Mouse (Mus musculus): Measurements from ENCODE around the gene Wipf2. TPM values are rescaled to one million over a fixed set of nuclear protein-coding genes. Genes with fewer than 3 reads are reported as not detected.

Gene Wipf2
- polyA plus RNA-seq, 1 experiment from 2014 or later: 3.8 TPM

GRCm38 (mm10) chr11:98889977-98890376, 26.5 kb downstream of the Wipf2 start:
- ATAC-seq (replicated peaks; ENCODE audit: insufficient number of reproducible peaks, low FRiP score, low TSS enrichment): no peak
- H3K4me2 ChIP-seq: no peak overlapping the region
- H3K27ac ChIP-seq (ENCODE audit: low read depth, low read length): no peak overlapping the region
- no peak overlapping the region for H3K9ac ChIP-seq (ENCODE audit: low read depth, low read length)
- WGBS (ENCODE audit: insufficient replicate concordance): 84% methylated on average over 5 of the region's 5 CpGs
- H3K4me3 ChIP-seq (ENCODE audit: low read depth, low read length): no peak overlapping the region
- H3K4me1 ChIP-seq (ENCODE audit: control insufficient read depth, insufficient read depth, low read length): no peaks in the 10 kb centered on the region
- no peaks in the 10 kb centered on the region for H3K9me3 ChIP-seq (replicated peaks; ENCODE audit: control insufficient read depth, low read length)
- peaks cover 41% of the 10 kb centered on the region for H3K36me3 ChIP-seq (ENCODE audit: control insufficient read depth, insufficient read depth, low read length)
- no peaks in the 10 kb centered on the region for H3K27me3 ChIP-seq (ENCODE audit: control insufficient read depth, insufficient read depth, low read length)

- no peak overlapping the region for H3K4me3 ChIP-seq (ENCODE audit: low read depth, low read length)
- WGBS (ENCODE audit: insufficient replicate concordance): 57% methylated on average over 5 of the region's 5 CpGs
- H3K4me1 ChIP-seq (ENCODE audit: control insufficient read depth, insufficient read depth, low read length): no peaks in the 10 kb centered on the region
- H3K27me3 ChIP-seq (ENCODE audit: control insufficient read depth, insufficient read depth, low read length): no peaks in the 10 kb centered on the region
- H3K4me2 ChIP-seq: no peak overlapping the region
- no peak for ATAC-seq (replicated peaks; ENCODE audit: insufficient number of reproducible peaks, low FRiP score, low TSS enrichment)
- H3K9ac ChIP-seq (ENCODE audit: low read depth, low read length): no peak overlapping the region
- H3K9me3 ChIP-seq (replicated peaks; ENCODE audit: control insufficient read depth, low read length): no peaks in the 10 kb centered on the region
- peaks cover 37% of the 10 kb centered on the region for H3K36me3 ChIP-seq (ENCODE audit: control insufficient read depth, insufficient read depth, low read length)
- H3K27ac ChIP-seq (ENCODE audit: low read depth, low read length): no peak overlapping the region
Measured at GRCm38 (mm10) chr11:98892426-98892825, 29.0 kb downstream of the Wipf2 start.

DNA sequence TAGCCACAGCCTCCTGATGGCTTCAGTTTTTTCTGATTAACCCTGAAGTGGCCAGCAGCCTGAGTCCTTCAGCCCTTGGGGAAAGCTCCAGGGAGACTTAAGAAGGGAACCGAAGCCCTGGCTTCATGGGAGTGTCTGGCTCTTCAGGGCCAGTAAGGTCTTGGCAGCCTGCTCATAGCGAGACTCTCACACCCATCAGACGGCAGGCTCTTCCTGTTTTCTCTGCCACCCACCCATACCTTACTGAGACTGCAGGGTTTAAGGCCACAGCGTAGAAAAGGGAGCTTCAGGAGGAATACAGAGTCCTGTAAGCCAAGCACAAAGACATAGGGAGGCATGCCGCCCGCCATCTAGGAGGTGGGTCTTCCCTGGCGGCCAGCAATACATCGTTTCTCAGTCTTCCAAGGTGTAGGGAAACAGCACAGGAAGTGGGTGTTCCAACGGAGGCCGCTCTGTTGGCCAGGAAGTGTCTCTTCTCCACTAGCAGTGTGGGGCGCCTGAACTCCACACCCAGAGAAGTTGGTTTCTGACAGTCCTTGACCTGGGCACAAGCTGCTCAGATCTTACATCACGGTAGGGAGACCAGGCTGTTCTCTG, 37.2 kb downstream of the Wipf2 start:
- Histone ChIP-seq H3K36me3 (ENCODE audit: control insufficient read depth, insufficient read depth, low read length) (peaks cover 23% of the 10 kb centered on the region), H3K4me3 (ENCODE audit: low read depth, low read length) (no peak overlapping the region), H3K27me3 (ENCODE audit: control insufficient read depth, insufficient read depth, low read length) (no peaks in the 10 kb centered on the region), H3K9ac (ENCODE audit: low read depth, low read length) (no peak overlapping the region; the same call in 1 of the 2 replicates), H3K4me2 (no peak overlapping the region), H3K9me3 (replicated peaks; ENCODE audit: control insufficient read depth, low read length) (no peaks in the 10 kb centered on the region), H3K27ac (ENCODE audit: low read depth, low read length) (no peak overlapping the region), H3K4me1 (ENCODE audit: control insufficient read depth, insufficient read depth, low read length) (peaks cover 34% of the 10 kb centered on the region)
- WGBS (ENCODE audit: insufficient replicate concordance): 71% methylated on average over 12 of the region's 12 CpGs
- ATAC-seq (replicated peaks; ENCODE audit: insufficient number of reproducible peaks, low FRiP score, low TSS enrichment): no peak

- Histone ChIP-seq H3K9me3 (replicated peaks; ENCODE audit: control insufficient read depth, low read length) (no peaks in the 10 kb centered on the region), H3K4me1 (ENCODE audit: control insufficient read depth, insufficient read depth, low read length) (peaks cover 35% of the 10 kb centered on the region)
- WGBS (ENCODE audit: insufficient replicate concordance): 10% methylated on average over 10 of the region's 10 CpGs
Measured at GRCm38 (mm10) chr11:98902621-98903245, 39.3 kb downstream of the Wipf2 start.

DNA sequence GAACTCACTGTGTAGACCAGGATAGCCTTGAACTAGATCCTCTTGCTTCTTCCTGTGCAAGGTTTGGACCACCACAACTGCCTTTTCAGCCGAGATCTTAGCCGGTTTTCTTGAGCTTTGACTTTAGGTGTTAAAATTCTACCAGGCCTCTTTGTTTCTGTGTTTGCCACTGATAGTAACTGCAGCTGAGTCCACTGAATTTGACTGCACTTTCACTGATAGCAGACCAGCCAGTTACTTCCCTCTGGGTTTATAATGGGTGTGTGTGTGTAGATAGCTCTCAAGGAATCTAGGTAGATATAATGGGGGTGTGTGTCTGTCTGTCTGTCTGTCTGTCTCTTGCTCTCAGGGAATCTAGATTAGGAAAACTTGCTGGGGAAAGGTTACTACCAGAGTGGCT, 41.1 kb downstream of the Wipf2 start:
- Histone ChIP-seq H3K36me3 (ENCODE audit: control insufficient read depth, insufficient read depth, low read length) (peaks cover 13% of the 10 kb centered on the region), H3K4me1 (ENCODE audit: control insufficient read depth, insufficient read depth, low read length) (peaks cover 50% of the 10 kb centered on the region), H3K9me3 (replicated peaks; ENCODE audit: control insufficient read depth, low read length) (no peaks in the 10 kb centered on the region), H3K27me3 (ENCODE audit: control insufficient read depth, insufficient read depth, low read length) (no peaks in the 10 kb centered on the region), H3K4me2 (peak overlapping the region; percentile 25), H3K27ac (ENCODE audit: low read depth, low read length) (peak overlapping the region; percentile 90), H3K4me3 (ENCODE audit: low read depth, low read length) (no peak overlapping the region), H3K9ac (ENCODE audit: low read depth, low read length) (no peak overlapping the region)
- no peak for ATAC-seq (replicated peaks; ENCODE audit: insufficient number of reproducible peaks, low FRiP score, low TSS enrichment)
- 54% methylated on average over 2 of the region's 2 CpGs for WGBS (ENCODE audit: insufficient replicate concordance)

More at GRCm38 (mm10) chr11:98902621-98903245, 39.3 kb downstream of the Wipf2 start:
- Histone ChIP-seq H3K27me3 (ENCODE audit: control insufficient read depth, insufficient read depth, low read length) (no peaks in the 10 kb centered on the region), H3K27ac (ENCODE audit: low read depth, low read length) (peak overlapping the region; percentile 90), H3K36me3 (ENCODE audit: control insufficient read depth, insufficient read depth, low read length) (peaks cover 21% of the 10 kb centered on the region), H3K9ac (ENCODE audit: low read depth, low read length) (peak overlapping the region; percentile 52; the same call in 1 of the 2 replicates), H3K4me2 (peak overlapping the region; percentile 54), H3K4me3 (ENCODE audit: low read depth, low read length) (no peak overlapping the region)
- no peak for ATAC-seq (replicated peaks; ENCODE audit: insufficient number of reproducible peaks, low FRiP score, low TSS enrichment)

GRCm38 (mm10) chr11:98905033-98905432, 41.6 kb downstream of the Wipf2 start:
- Histone ChIP-seq H3K9ac (ENCODE audit: low read depth, low read length) (0 out of 2 replicates have a peak overlapping the region, but pooled peaks have one; percentile 43), H3K27ac (ENCODE audit: low read depth, low read length) (peak overlapping the region; percentile 90), H3K4me2 (peak overlapping the region; percentile 19), H3K4me3 (ENCODE audit: low read depth, low read length) (no peak overlapping the region), H3K36me3 (ENCODE audit: control insufficient read depth, insufficient read depth, low read length) (peaks cover 8% of the 10 kb centered on the region), H3K9me3 (replicated peaks; ENCODE audit: control insufficient read depth, low read length) (no peaks in the 10 kb centered on the region), H3K4me1 (ENCODE audit: control insufficient read depth, insufficient read depth, low read length) (peaks cover 53% of the 10 kb centered on the region), H3K27me3 (ENCODE audit: control insufficient read depth, insufficient read depth, low read length) (no peaks in the 10 kb centered on the region)
- WGBS (ENCODE audit: insufficient replicate concordance): 43% methylated on average over 7 of the region's 7 CpGs
- no peak for ATAC-seq (replicated peaks; ENCODE audit: insufficient number of reproducible peaks, low FRiP score, low TSS enrichment)

- H3K4me1 ChIP-seq (ENCODE audit: control insufficient read depth, insufficient read depth, low read length): peaks cover 54% of the 10 kb centered on the region
- H3K36me3 ChIP-seq (ENCODE audit: control insufficient read depth, insufficient read depth, low read length): peaks cover 9% of the 10 kb centered on the region
- H3K4me2 ChIP-seq: no peak overlapping the region
- no peaks in the 10 kb centered on the region for H3K9me3 ChIP-seq (replicated peaks; ENCODE audit: control insufficient read depth, low read length)
- no peak for ATAC-seq (replicated peaks; ENCODE audit: insufficient number of reproducible peaks, low FRiP score, low TSS enrichment)
- H3K4me3 ChIP-seq (ENCODE audit: low read depth, low read length): no peak overlapping the region
- peak overlapping the region; percentile 90 for H3K27ac ChIP-seq (ENCODE audit: low read depth, low read length)
- H3K9ac ChIP-seq (ENCODE audit: low read depth, low read length): no peak overlapping the region
- H3K27me3 ChIP-seq (ENCODE audit: control insufficient read depth, insufficient read depth, low read length): no peaks in the 10 kb centered on the region
- WGBS (ENCODE audit: insufficient replicate concordance): 62% methylated on average over 4 of the region's 4 CpGs
Measured at GRCm38 (mm10) chr11:98905583-98905982, 42.1 kb downstream of the Wipf2 start.

DNA sequence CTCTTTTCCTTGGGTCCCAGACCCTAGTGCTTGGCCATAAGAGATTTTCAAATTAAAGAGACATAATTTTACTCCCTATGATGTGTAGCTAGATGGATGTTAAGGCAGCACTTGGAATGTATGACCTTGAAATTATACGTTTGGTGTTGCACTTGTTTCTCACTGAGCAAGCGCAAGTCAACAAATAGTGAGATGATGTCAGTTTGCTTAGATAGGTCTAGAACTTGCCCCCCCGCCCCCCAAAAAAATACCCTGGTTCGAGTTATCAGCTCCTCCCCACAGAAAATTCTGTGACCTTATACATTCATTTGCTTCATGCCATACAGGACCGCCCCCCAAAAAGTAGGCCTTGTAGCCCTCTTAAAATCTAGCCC, 43.6 kb downstream of the Wipf2 start:
- Histone ChIP-seq H3K9me3 (replicated peaks; ENCODE audit: control insufficient read depth, low read length) (no peaks in the 10 kb centered on the region), H3K27ac (ENCODE audit: low read depth, low read length) (no peak overlapping the region), H3K27me3 (ENCODE audit: control insufficient read depth, insufficient read depth, low read length) (no peaks in the 10 kb centered on the region), H3K4me2 (peak overlapping the region; percentile 95), H3K4me3 (ENCODE audit: low read depth, low read length) (peak overlapping the region; percentile 69; the same call in 1 of the 2 replicates), H3K4me1 (ENCODE audit: control insufficient read depth, insufficient read depth, low read length) (peaks cover 52% of the 10 kb centered on the region), H3K9ac (ENCODE audit: low read depth, low read length) (peak overlapping the region; percentile 54; the same call in 1 of the 2 replicates), H3K36me3 (ENCODE audit: control insufficient read depth, insufficient read depth, low read length) (peaks cover 5% of the 10 kb centered on the region; the same call in 1 of the 2 replicates)
- no peak for ATAC-seq (replicated peaks; ENCODE audit: insufficient number of reproducible peaks, low FRiP score, low TSS enrichment)
- WGBS (ENCODE audit: insufficient replicate concordance): 54% methylated on average over 5 of the region's 5 CpGs

All from heart, embryonic 11.5 days (tissue).